Mouse (Mus musculus) embryo, embryonic 10 days (tissue): ENCODE measurements at regions not wholly inside any gene's neighbourhood (a gene's known extent, or its start where the extent isn't known, plus 50 kb on each side); places are given as distances from the start of the nearest gene placed in this dataset.
"Not testable (repeated sequence)": the region's sequence is repeated elsewhere in the genome, so short reads cannot be mapped to it uniquely, and the experiment has no call there.

Experiments
- DNase-seq: peaks from one replicate; pipeline ENCODE4 v3.0.0-alpha.2; 2015; ENCODE audit warnings: low spot score

DNA sequence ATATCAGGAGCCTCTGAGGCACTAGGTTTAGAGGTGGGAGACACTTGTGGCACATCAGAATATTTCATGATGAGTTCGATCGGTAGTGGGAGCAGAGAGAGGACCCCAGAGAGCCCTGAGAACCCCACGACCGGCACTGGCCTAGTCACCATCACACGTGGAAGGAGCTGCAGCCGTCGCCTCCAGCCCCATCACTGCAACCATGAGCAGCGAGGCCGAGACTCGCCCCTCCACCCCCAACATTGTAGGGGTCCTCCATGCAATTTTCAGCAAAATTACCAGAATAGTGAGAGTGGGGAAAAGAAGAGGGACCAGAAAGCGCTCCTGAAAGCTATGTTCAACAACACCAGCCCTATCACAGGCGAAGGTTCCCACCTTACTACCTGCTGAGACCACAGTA, 297.0 kb downstream of the Edem1 start:
- DNase-seq = no peak

DNA sequence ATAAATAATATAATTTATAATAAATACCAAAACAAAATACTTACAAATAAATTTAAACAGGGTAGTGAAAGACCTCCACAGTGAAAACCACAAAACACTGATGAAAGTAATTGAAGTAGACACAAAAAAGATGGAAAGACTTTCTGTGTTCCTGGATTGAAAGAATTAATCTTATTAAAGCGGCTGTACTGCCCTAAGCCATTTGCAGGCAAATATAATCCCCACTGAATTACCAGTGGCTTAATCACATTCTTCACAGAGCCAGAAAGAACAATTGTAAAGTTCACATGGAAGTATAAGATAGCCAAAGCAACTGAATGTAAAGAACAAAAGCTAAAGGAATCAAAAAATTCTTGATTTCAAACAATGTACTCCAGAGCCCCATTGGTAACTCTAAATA, 298.8 kb downstream of the Edem1 start:
- DNase-seq = no peak

DNA sequence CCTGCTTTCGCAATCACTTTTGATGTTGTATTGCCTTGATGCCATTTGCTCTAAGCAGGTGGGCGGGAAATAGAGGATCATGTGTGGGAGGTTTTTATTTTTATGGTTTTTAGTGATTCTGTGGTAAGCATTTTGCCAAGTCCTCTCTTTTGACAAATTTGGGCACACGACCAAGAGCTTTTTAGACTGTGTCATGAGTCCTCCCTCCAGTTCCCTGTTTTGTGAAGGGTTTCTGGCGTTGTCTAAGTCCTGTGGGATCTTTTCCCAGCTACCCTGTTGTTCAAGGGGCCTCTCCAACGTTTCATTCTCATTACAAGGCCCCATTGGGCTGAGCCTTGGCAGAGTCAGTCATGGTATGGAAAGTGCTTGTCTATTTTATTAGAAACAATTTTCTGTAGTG, 317.7 kb downstream of the Edem1 start:
- DNase-seq = no peak

DNA sequence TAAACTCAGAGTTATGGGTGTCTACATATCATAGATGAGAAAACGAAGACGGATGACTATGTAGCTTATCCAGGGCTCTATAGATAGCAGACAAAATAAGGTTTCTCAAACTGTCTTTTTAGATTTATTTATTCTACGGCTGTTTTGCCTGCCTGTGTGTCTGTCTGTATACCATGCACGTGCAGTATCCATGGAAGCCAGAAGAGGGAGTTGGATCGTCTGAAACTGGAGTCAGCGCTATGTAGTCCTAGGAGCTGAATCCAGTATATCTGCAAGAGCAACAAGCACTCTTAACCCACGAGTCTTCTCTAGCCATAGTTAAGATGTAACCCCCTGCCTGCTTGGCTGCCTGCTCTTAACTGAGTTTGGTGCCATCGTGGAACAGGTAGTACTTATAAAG, 320.6 kb downstream of the Edem1 start:
- DNase-seq = peak; percentile 20

DNA sequence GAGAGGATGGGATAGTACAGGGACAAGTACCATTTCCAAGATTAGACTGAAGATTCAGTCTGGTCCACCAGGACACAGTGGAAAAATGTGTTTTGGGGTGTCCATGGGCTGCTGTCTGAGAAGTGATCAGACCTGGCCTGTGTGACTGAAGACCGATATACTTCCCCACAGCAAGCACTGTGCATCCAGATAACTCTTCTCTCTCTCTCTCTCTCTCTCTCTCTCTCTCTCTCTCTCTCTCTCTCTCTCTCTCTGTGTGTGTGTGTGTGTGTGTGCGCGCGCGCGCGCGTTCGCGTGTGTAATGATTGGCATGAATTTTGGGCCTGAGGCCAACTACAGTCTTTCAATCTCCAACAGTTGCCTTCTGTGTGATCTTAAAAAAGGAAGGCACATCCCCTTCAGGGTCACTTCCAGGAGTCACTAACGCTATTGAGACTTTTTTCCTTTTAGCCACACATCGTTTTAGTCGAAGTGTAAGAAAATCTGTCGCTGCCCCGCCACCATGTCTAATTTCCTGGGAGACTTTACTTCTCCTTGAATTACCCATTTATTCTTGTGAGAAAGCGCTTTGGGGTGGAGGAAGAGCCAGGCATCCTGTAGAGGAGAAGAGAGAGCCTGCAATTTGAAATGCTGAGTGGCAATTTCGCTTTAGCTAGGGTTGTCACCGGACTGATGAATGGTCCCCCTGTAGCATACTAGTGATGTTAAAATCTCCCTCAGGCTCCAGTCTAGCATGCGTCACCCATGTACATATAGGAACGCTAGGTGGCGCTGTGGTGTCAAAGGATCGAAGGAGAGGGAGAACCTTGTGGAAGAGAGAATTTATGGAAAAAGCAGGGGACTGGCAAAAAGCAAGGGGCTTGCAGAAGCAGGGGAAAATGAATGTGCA, 321.8 kb downstream of the Edem1 start:
- peak; percentile 96 for DNase-seq

DNA sequence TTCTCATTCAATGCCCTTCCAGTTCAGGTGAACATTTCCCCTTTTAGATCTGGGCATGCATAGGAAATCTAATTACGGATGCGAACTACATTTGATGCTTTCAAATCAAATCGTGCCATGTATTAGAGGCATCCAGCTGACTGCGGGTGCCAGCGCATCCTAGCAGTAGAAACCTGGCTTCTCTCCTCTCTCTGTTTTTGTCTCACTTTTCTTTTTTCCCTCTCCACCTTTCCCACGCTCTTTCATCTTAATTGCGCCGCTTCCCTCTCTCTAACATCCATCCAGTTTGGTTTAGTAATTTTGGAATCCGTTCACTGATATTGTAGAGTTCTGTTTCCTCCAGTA, 322.4 kb downstream of the Edem1 start:
- DNase-seq = no peak

DNA sequence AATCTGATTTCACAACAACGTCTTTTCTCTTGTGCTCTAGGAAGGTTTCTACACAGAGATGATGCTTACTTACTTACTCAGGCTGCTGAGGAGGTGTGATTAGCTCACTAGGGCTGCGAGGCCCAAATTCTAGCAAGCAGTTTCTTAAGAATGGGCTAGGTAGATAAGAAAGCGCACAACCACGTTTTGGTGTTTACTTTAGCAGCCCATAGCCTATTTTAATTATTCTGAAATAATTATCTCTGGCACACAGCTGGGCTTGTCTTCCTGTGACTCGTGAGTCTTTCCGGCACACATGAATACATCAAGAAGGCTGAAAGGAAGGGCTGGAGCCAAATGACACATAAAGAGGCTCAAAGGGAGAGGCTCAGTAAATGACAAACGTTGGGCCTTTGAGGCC, 325.2 kb downstream of the Edem1 start:
- no peak for DNase-seq

DNA sequence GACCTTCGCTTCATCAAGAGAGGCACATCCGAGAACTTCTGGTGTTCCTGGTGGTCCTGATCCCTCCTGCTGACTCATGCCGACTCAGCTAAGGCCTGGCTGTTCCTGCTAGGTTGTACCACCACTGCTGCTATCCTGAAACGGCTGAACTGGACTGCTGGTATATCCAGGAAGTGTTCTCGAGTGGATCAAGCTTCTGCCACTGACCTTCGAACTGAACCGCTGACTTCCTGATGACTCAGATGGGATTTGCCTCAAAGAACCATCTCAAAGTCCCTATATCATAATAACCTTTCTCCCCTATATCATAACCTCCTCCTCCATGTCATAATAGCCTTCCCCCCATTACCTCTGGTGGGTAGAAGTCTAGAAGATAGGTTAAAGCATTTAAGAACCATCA, 331.1 kb downstream of the Edem1 start:
- DNase-seq = no peak

DNA sequence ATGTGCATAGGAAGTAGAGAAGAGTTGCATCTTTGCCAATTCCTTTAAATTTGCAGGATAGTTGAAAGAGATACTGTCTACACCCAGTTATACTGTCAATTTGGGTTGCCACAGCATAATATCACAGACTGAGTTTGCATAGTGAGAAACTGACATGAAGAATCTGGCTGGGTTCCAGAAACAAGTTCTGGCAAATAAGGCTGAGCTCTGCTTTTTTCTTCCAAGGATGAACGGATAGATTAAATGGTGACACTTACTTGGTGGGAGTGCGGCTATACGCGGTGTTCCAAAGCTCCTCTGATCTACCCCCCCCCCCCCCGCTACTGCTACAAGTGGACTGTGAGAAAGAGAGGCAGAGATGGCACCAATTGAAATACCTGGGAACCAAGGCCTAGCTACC, 339.0 kb downstream of the Edem1 start:
- no peak for DNase-seq

DNA sequence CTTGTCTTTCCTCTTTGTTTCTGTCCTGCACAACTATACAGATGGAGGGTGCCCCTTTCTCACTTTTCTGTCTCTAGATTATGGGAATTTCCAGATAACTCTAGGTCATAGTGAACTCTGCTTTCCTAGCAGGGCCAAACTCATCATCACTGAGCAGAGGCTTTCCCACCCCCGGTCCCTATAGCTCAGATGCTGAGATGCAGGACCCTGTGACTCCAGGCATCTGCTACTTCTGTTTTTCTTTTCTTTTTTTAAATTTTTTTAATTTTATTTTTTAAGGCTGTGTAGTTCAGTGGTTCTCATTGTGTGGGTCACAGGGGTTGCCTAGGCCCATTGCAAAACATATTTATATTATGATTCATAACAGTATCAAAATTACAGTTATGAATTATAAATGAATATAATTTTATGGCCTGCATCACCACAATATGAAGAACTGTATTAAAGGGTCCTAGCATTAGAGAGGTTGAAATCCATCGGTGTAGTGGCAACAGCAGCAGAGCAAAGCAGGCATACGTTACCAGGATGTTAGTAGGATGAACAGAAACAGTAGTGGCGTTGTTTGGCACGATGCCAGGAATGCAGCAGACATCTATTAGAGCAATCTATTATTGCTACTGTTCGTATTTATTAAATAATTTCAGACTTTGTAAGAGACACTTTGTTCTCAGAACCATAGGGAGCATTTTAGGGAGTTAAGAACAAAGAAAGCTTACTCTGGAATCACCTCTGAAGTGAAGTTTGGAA, 343.8 kb downstream of the Edem1 start:
- DNase-seq = no peak

DNA sequence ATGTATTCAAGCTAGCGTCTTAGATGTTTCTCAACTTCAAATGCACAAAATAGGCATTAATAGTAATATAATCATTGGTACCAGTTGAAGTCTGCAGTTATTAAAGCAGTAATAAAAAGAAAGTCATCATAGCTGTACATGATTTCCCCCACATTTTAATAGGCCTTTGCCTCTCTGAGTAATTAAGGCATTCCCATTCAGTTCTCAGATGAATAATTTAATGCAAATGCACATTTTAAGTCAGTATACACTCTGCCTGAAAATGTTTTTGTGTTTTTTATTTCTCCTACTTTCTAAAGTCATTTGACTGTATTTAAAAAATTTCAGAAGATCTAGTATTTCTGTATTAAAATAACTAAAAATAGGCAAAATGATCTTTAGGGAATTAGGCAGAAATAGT, 344.6 kb downstream of the Edem1 start:
- DNase-seq = no peak

DNA sequence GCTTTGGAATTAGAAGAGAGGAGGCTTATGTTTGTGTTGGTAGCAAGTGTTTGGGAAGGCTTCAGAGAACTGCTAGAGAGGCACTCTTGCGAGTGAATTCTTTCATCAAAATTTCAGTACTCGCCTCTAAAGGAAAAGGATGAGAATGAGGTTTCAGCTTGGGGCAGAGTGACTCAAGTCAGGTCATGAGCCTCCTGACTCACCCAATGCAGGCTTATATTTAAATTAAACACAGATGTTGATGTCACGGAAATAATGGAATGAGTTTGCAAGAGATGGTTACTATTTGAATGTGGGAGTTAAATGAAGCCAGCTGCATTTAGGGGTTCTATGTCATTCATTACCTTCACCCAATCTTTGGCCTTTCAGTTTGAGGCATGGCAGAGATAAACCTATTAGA, 348.4 kb downstream of the Edem1 start:
- peak; percentile 33 for DNase-seq

DNA sequence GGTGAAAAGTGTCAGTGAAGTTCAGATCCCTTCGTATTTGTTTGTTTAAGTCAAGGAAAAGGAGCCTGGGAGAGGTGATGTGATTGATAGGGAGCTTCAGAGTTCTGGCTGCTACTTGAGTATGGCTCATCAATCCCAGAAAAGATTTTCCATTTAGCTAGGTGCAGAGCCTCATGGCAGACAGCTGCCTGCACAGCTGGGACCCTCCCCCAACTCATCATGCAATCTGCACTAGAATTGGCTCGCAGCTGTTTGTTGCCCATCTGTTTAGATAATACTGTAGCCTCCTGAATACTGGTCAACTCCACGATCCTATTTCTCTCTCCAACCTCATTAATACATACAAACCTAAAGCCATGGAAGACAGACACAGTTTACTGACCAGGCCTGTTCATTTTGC, 354.4 kb downstream of the Edem1 start:
- peak; percentile 14 for DNase-seq

DNA sequence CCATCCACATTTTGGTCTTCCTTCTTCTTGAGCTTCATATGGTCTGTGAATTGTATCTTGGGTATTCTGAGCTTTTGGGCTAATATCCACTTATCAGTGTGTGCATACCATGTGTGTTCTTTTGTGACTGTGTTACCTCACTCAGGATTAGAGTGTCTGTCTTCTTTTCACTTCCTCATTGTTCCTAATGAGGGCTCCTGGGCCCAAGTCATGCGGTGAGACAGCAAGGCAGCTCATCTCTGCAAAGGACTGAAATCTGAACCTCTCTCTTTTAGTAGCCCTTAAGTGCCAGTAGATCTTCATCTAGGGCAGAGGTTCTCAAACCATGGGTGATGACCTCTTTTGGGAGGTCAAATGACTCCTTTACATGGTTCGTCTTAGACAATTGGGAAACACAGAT, 364.6 kb downstream of the Edem1 start:
- not testable (repeated sequence) for DNase-seq

DNA sequence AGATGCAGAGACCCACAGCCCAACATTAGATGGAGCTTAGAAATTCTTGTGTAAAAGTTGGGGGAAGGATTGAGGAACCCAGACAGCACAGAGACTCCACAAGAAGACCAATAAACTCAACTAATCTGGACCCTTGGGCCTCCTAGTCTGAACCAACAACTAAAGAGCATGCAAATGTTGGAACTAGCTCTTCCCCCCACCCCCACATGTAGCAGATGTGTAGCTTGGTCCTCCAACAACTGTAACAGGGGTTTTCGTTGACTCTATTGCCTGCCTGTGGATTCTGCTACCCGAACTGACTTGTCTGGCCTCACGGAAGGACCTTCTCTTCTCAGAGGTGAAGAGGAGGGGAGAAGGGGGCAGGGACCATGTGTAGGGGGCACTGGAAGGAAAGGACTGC, 365.2 kb downstream of the Edem1 start:
- no peak for DNase-seq

DNA sequence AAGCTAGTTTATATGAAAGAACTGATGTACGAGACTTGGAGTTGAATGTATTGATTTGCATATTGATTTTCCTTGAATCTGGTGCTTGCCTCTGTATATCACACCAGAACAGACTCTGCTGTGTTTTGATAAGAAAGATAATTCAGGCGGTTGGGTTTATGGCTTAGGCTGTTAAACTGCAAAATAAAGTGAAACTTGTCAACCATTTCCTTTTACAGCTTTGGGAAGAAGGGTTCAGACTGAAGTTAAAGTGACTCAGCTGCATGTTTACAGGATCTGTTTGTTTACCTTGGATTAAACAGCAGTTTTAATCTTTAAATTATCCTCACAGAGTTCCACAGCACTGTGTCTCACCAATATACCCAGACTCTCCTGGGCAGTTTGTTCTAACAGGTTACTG, 381.3 kb downstream of the Edem1 start:
- no peak for DNase-seq

DNA sequence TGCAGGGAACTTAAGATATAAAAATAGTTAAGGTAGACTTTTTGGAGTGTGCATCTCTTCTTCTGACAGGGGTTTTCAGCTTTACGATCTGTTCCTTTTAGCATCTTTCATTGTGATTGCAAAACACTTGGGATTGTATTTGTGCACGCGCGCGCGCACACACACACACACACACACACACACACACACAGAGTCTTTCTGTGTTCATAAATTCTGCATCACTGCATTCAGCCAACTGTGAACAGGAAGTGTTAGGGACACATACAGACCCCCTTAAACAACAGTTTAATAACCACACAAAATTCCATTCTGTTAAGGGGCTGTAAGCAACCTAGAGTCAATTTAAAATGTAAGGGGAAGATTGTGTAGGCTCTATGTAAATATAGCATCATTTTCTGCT, 401.9 kb downstream of the Edem1 start:
- DNase-seq = no peak

DNA sequence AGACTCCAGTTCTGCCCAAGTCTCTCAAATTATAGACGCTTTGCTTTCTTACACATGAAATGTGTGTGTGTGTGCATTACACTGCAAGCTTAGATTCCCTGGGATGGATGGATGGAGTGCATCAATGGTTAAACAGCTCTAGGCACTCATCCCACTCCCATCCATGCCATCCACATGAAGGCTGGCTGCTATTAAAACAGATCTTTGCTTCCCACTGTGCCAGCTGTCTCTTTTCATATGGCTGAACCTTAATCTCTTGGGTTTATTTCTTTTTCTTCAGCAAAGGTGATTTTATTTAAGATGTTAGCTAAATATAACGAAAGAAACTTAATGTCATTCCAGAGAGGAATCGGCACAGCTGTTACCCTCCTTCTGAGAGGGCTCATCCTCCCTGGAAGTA, 405.0 kb downstream of the Edem1 start:
- no peak for DNase-seq

DNA sequence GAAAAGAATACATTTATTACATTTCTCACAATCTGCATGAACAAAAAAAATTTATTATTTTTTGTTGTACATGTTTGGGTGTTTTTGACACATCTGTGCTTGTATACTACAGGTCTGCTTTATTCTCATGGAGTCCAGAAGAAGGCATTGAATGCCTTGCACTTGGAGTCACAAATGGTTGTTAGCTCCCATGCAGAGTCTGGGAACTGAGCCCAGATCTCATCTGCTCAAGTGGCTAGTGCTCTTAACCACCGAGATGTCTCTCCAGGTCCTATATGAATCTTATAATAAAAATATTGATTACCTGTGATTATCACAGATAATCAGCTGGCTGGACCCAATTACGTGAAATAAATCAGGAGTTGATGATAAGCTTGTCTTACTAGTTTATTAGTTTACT, 417.2 kb downstream of the Edem1 start:
- no peak for DNase-seq

DNA sequence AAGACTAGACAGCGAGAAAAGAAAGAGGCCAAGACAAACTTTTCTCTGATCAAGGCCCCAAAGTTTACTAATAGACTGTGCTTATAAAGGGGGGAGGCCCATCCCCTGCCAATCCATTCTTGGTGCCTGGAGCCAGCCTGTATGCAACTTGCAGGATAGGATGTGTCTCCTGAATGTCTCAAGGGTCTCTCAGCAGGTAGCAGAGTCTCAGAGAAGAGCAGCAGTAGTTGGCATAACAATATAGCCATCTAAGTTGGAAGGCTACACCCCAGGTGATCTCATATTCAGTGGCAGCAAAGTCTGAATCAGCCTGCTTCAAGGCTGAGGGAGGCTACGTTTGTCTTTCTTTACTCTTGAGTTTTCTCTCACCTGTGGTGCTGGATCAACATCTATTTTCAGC, 418.1 kb downstream of the Edem1 start:
- DNase-seq = not testable (repeated sequence)
